Mouse (Mus musculus) neural tube, embryonic 13.5 days (tissue): ENCODE data around the gene 1810037I17Rik. TPM values are rescaled to one million over a fixed set of nuclear protein-coding genes. Genes with fewer than 3 reads are reported as not detected.

ENCODE experiments used
- ATAC-seq: fragments of 200-750 bp; cut with Nextera tagmentation; 2 replicates; pipeline ENCODE4 v1.8.0; 2017; ENCODE audit warnings: low read depth, mild to moderate bottlenecking, moderate TSS enrichment, moderate library complexity
- H3K27ac ChIP-seq: fragments of 300-500 bp; sonication (generic); replicated peaks from 2 replicates; pipeline ENCODE4 v1.5.1; 2015; ENCODE audit warnings: moderate library complexity, mild to moderate bottlenecking, inconsistent platforms
- H3K27me3 ChIP-seq: fragments of 300-500 bp; sonication (generic); 2 replicates; pipeline ENCODE4 v1.6.1; 2015; ENCODE audit warnings: mild to moderate bottlenecking, inconsistent platforms
- H3K36me3 ChIP-seq: fragments of 300-500 bp; sonication (generic); 2 replicates; pipeline ENCODE4 v1.6.1; 2015; ENCODE audit warnings: mild to moderate bottlenecking, inconsistent platforms
- H3K4me1 ChIP-seq: fragments of 300-500 bp; sonication (generic); replicated peaks from 2 replicates; pipeline ENCODE4 v1.6.1; 2015; ENCODE audit warnings: inconsistent platforms
- H3K4me2 ChIP-seq: fragments of 300-500 bp; sonication (generic); 2 replicates; pipeline ENCODE4 v1.6.1; 2015; ENCODE audit warnings: inconsistent platforms, mild to moderate bottlenecking, moderate library complexity
- H3K4me3 ChIP-seq: fragments of 300-500 bp; sonication (generic); 2 replicates; pipeline ENCODE4 v1.5.1; 2015; ENCODE audit warnings: mild to moderate bottlenecking, inconsistent platforms
- H3K9ac ChIP-seq: fragments of 300-500 bp; sonication (generic); 2 replicates; pipeline ENCODE4 v1.6.1; 2015; ENCODE audit warnings: moderate library complexity, mild to moderate bottlenecking, inconsistent platforms
- H3K9me3 ChIP-seq: fragments of 300-500 bp; sonication (generic); 2 replicates; pipeline ENCODE4 v1.6.1; 2016; ENCODE audit warnings: inconsistent platforms
- WGBS: fragments of 180-500 bp; shearing (Covaris S2); methylation state at CpG from one replicate; pipeline ENCODE4 v1.1.7; 2015; 5-methylcytosine and 5-hydroxymethylcytosine counted together
- polyA plus RNA-seq: library from polyadenylated mRNA; unstranded; fragments of >200 nt; fragmentation: Nextera tagmentation; extraction: Ambion mirVana; gene quantifications from 2 replicates; pipeline ENCODE4 v1.2.1, GENCODE M21; 2015

1810037I17Rik gene
- polyA plus RNA-seq, result 105 and 110 TPM in 2 replicates

DNA sequence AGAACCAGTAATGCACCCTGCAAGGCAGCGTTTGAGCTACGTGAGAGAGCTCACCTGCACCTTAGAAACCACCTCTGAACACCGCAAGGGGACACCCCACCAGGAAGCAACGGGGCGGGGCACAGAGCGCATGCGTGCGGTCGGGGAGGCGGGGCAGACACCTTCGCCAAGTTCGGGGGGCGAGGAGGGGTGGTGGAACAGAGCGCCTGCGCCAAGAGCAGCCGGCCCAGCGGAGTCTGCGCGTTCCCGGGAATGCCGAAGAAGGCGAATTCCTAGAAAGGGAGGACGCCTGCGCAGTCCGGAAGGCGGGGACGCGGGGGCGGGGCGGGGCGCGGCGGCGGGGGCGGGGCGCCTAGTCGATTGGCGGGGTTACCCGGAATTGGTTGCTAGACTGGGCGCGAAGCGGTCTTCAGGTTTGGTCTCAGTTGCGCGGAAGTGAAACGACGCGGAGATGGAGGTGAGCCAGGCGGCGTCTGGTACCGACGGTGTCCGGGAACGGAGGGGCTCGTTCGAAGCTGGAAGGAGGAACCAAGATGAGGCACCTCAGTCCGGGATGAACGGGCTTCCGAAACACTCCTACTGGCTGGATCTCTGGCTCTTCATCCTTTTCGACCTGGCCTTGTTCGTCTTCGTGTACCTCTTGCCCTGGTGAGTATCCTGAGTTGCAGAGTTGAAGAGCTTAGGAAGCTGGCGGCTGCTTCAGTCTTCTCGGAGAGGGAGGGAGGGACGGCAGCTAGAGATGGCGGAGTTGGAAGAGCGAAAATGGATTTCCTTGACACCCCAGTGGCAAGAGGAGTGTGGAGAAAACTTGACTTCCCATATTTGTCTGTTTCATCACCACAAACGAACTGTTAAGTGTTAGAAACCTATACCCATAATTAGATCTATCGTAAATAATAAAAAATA lies at the start of gene 1810037I17Rik:
TSS of gene 1810037I17Rik (plus strand) at position 195 of the 906 bp plus-strand sequence.
- peak within 1 kb of the TSS; percentile 64 for H3K4me2 ChIP-seq
- H3K27me3 ChIP-seq, result no peaks in the 10 kb centered on the region
- H3K9ac ChIP-seq, result peak within 1 kb of the TSS; percentile 73
- H3K27ac ChIP-seq, result peak within 1 kb of the TSS; percentile 84
- no peaks in the 10 kb centered on the region for H3K9me3 ChIP-seq
- H3K4me1 ChIP-seq, result peaks cover 18% of the 10 kb centered on the region
- H3K4me3 ChIP-seq, result peak within 1 kb of the TSS; percentile 60
- WGBS, result under 1% methylated on average over 68 of the region's 68 CpGs
- ATAC-seq, result peak; percentile 99
- no peaks in the 10 kb centered on the region for H3K36me3 ChIP-seq

DNA sequence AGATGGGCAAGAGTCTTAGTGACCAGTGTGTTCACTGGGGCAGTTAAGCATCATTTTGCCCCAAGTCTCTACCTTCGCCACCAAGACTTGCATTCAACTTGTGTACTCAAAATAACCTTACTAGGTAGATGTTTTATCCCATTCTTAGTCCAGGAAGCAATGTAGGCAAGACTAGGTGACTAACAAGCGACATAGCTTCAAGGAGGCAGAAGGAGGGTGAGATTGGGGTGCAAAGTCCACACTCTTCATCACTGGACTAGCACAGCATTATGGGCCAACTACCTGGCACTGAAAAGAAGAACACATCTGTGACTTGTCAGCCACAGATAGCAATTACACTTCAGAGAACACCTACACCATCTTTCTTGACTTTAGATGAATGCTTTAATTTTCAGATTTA lies 47.1 kb upstream of the 1810037I17Rik start:
- 83% methylated on average over 2 of the region's 2 CpGs for WGBS
- Histone ChIP-seq H3K9me3 (no peaks in the 10 kb centered on the region), H3K27me3 (no peaks in the 10 kb centered on the region), H3K36me3 (no peaks in the 10 kb centered on the region), H3K4me2 (no peak overlapping the region), H3K9ac (no peak overlapping the region), H3K4me1 (no peaks in the 10 kb centered on the region), H3K27ac (no peak overlapping the region), H3K4me3 (no peak overlapping the region)
- ATAC-seq, result no peak

DNA sequence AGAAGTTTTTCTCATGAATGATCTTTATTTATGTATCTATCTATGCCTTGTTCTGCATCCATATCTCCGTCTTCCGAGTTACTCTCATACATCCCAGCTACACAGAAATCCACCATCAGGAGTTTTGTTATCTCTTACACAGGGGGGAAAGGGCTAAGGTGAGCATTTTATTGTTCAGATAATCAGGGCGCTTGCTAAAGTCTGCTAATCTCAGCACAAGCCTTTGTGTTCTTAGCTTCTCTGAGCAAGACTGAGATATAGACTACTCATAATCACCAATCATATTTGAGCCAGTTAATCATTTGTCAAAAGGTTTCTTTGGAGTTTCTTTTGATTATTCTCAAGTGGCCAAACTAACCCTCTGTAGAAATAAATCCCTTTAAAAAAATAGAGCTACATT lies 46.5 kb upstream of the 1810037I17Rik start:
- no peak for ATAC-seq
- no peaks in the 10 kb centered on the region for H3K27me3 ChIP-seq
- no peaks in the 10 kb centered on the region for H3K4me1 ChIP-seq
- WGBS, result 92% methylated on average over 3 of the region's 3 CpGs
- no peak overlapping the region for H3K4me3 ChIP-seq
- H3K9ac ChIP-seq, result no peak overlapping the region
- no peak overlapping the region for H3K27ac ChIP-seq
- H3K36me3 ChIP-seq, result no peaks in the 10 kb centered on the region
- no peaks in the 10 kb centered on the region for H3K9me3 ChIP-seq
- H3K4me2 ChIP-seq, result no peak overlapping the region

DNA sequence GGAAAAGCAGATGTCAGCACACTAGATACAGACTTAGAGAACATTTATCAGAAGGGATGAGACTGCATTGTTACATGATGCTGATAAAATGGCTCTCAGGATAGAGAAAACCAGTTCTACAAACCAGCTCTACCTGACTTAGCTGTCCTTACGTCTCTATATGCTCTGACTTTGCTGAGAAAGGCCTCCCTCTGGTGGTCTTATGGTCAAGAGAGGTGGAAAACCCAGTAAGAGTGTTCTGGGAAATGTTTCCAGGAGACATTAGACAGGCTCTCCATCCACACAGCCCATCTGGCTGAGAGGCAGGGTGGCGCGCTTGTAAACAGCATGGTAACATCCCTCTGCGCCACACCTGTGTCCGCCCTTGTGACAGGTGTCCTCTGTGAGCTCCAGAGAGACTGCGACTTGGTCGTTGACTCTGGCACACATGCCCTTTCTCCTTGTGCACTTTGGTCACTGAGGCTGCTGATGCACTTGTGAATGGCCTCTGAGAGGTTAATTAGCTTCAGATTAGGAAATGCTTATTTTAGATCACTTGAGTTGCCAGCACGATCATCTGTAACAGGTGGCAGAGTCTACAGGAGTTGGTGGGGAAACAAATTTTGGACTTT lies 45.2 kb upstream of the 1810037I17Rik start:
- Histone ChIP-seq H3K9me3 (no peaks in the 10 kb centered on the region), H3K4me3 (no peak overlapping the region), H3K9ac (no peak overlapping the region), H3K27me3 (no peaks in the 10 kb centered on the region), H3K4me2 (no peak overlapping the region), H3K4me1 (no peaks in the 10 kb centered on the region), H3K36me3 (no peaks in the 10 kb centered on the region), H3K27ac (no peak overlapping the region)
- no peak for ATAC-seq
- 91% methylated on average over 8 of the region's 8 CpGs for WGBS

DNA sequence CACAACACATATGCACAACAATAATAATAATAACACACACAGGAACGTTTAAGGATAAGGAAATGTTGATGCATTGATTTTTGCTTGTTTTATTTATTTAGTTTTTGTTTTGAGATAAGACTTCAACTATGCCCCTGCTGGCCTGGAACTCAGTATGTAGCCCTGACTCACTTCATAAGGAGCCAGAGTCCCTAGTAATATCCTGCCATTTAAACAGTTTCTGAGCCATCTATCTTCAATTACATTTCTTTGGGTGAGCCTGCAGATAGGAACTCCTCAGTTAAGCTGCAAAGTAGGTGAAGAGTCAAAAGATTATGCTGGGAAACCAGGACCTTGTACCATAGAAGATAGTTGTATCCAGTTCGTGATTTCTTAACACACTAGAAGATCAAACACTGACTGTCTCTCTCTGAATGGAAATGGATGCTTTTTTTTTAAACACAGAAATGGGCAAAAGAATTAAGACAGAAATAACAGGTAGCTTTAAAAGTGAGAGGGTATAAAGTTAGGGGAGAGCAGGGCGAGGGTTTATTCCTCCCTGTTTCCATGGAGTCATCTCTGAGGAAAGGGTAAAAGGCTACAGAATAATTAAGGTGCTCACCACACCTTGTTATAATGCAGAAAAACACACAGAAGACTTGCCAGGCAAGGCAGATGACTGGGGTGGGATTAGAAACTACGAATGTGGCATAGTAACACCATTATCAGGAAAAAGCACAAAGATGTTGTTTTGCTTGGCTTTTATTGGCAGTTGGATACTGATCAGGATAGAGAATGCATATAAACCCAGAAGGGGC lies 36.3 kb upstream of the 1810037I17Rik start:
- ATAC-seq, result no peak

DNA sequence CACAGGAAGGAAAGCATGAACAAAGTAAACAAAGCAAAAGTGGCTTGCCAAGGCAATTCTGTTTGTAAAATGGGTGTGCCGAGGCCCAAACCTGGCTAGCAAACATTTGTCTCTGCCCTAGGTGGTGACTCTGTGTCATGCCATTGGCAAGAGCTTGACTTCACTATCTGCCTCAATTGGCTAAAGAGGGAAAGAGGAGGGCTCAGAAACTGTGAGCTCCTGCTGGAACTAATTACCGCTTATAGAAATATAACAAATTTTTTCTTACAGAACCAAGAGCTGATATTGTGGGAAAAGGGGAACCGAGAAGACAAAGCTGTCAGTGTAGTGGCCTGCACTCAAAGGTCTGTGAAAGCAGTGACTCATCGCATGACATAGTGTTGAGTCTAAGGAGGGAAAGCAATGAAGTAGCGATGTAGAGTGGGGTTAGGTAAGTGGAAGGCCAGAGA lies 35.6 kb upstream of the 1810037I17Rik start:
- Histone ChIP-seq H3K27ac (no peak overlapping the region), H3K36me3 (no peaks in the 10 kb centered on the region), H3K9me3 (no peaks in the 10 kb centered on the region), H3K4me3 (no peak overlapping the region), H3K4me2 (no peak overlapping the region), H3K4me1 (no peaks in the 10 kb centered on the region), H3K27me3 (no peaks in the 10 kb centered on the region), H3K9ac (no peak overlapping the region)
- no peak for ATAC-seq
- WGBS, result 87% methylated on average over 5 of the region's 5 CpGs

More for the DNA sequence above, 36.3 kb upstream of the 1810037I17Rik start:
- Histone ChIP-seq H3K27me3 (no peaks in the 10 kb centered on the region), H3K9me3 (no peaks in the 10 kb centered on the region), H3K4me1 (no peaks in the 10 kb centered on the region), H3K4me2 (no peak overlapping the region), H3K4me3 (no peak overlapping the region), H3K36me3 (no peaks in the 10 kb centered on the region), H3K27ac (no peak overlapping the region), H3K9ac (no peak overlapping the region)
- 79% methylated on average over 4 of the region's 4 CpGs for WGBS

DNA sequence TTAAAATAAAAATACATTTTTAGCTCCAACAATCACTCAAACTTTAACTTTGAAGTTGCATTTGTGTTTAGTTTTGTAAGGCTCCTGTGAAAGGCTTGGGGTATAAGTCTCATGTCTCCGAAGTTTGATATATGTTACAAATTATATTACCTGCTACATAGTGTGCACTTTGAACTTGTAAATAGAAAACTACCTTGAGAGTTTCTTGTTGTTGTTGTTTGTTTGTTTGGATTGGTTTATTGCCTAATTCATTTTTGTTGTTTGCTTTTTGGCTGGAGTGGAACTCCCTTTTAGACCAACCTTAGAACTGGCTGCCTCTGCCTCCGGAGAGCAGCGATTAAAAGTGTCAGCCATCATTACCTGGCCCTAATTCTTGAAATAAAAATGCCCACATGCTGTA lies 29.2 kb upstream of the 1810037I17Rik start, which contains the start of gene Fabp2:
TSS of gene Fabp2 (plus strand) at position 301 of the 400 bp plus-strand sequence.
- H3K4me2 ChIP-seq, result no peak within 1 kb of the TSS
- H3K9ac ChIP-seq, result no peak within 1 kb of the TSS
- no peaks in the 10 kb centered on the region for H3K27me3 ChIP-seq
- no peak within 1 kb of the TSS for H3K4me3 ChIP-seq
- no peak for ATAC-seq
- H3K4me1 ChIP-seq, result no peaks in the 10 kb centered on the region
- no peaks in the 10 kb centered on the region for H3K36me3 ChIP-seq
- H3K9me3 ChIP-seq, result no peaks in the 10 kb centered on the region
- H3K27ac ChIP-seq, result no peak within 1 kb of the TSS
- 91% methylated on average over 3 of the region's 3 CpGs for whole genome bisulfite sequencing

DNA sequence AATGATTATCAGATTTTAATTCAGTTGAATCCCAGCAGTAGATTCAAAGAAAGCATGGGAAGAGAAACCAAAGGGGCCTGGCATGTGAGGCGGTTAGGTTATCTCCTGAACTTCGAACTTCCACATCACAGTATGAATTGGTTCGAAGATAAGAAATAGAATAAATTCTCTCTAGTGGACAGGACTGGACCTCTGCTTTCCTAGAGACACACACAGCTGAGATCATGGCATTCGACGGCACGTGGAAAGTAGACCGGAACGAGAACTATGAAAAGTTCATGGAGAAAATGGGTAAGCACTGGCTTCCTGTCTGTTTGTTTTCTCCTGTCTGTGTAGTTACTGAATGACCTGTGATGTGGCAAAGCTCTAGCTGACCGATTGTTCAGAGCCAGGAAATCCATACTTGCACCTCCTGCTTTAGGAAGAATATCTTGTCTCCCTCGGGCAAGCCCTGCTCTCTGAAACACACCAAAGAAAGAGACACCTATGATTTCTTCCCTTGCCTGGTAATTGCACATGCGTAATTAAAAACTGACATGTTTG lies 28.7 kb upstream of the 1810037I17Rik start:
- no peaks in the 10 kb centered on the region for H3K4me1 ChIP-seq
- no peak overlapping the region for H3K27ac ChIP-seq
- H3K9me3 ChIP-seq, result no peaks in the 10 kb centered on the region
- WGBS, result 91% methylated on average over 11 of the region's 11 CpGs
- H3K4me2 ChIP-seq, result no peak overlapping the region
- H3K9ac ChIP-seq, result no peak overlapping the region
- no peak for ATAC-seq
- H3K27me3 ChIP-seq, result no peaks in the 10 kb centered on the region
- no peaks in the 10 kb centered on the region for H3K36me3 ChIP-seq
- no peak overlapping the region for H3K4me3 ChIP-seq

DNA sequence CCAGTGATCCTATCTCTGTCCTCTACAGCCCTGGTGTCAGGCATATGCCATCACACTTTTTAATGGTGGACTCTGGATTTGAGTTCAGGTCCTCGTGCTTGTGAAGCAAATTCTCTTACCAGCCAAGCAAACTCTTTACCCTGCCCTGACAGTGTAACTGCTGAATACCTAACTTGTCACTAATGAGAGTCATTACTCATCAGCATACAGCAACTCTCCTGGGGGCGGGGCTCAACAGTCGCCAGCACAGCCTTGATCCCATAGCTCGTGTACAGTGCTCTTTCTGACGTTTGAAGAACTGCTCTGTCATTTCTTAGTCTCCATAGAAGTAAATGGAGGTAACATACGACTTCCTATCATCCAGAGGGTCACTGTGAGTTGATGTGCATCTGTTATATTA lies 25.7 kb upstream of the 1810037I17Rik start:
- Histone ChIP-seq H3K4me1 (no peaks in the 10 kb centered on the region), H3K4me2 (no peak overlapping the region), H3K9ac (no peak overlapping the region), H3K9me3 (no peaks in the 10 kb centered on the region), H3K4me3 (no peak overlapping the region), H3K36me3 (no peaks in the 10 kb centered on the region), H3K27ac (no peak overlapping the region), H3K27me3 (no peaks in the 10 kb centered on the region)
- ATAC-seq, result no peak
- WGBS, result 57% methylated on average over 6 of the region's 6 CpGs

DNA sequence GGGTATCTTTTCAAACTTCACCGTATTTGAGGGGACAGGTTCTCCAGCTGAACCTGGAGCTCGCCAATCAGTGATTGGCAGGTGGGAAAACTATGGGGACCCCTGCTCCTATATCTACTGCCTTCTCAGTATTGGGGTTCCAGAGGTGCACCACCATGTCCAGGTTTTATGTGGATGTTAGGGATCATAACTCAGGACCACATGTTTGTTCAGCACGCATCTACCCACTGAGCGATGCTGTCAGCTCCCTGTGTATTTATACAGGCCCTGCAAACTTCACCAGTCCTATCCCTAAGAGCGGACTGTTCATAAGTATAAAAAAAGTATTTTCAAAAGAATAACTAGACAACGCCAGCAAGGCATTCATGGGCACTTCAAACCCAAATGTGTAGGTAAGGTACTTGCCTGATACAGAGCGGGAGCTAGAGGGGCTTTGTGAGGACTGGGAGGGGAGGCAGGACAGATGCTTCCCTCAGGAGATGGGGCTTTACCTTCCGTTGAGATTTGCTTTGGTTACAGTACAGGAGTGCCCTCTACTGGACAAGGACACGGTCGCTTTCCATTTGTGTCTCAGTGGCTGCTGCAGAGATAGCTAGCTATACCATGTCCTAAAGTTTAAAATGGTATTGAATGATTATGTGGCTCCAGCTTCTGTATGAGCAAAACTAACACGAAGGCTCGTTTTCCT lies 20.1 kb upstream of the 1810037I17Rik start:
- H3K9ac ChIP-seq, result no peak overlapping the region
- H3K27ac ChIP-seq, result no peak overlapping the region
- ATAC-seq, result peak; percentile 81; the same call in 1 of the 2 replicates
- WGBS, result 44% methylated on average over 12 of the region's 12 CpGs
- H3K4me1 ChIP-seq, result no peaks in the 10 kb centered on the region
- no peaks in the 10 kb centered on the region for H3K36me3 ChIP-seq
- no peak overlapping the region for H3K4me3 ChIP-seq
- H3K4me2 ChIP-seq, result no peak overlapping the region
- no peaks in the 10 kb centered on the region for H3K9me3 ChIP-seq
- no peaks in the 10 kb centered on the region for H3K27me3 ChIP-seq

DNA sequence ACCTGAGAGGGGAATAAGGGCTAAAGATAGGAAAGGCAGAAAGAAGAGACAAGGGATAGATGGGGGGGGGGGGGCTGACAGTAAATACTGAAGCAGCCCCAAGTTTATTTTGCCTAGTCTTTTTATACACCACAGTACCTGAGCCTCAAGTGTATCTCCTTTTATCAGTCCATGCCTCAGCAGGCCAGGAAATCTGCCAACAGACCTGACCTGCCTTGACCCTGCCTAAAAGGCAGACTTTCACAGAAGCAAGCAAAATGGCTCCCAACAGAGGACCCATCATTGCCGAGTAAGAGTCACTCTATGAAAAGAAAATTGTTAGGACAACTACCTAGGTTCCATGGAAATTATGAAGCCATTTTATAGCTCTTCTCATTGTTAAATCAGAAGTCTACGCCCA lies 16.2 kb upstream of the 1810037I17Rik start:
- H3K4me2 ChIP-seq, result no peak overlapping the region
- no peaks in the 10 kb centered on the region for H3K27me3 ChIP-seq
- no peak overlapping the region for H3K9ac ChIP-seq
- no peak overlapping the region for H3K4me3 ChIP-seq
- H3K36me3 ChIP-seq, result no peaks in the 10 kb centered on the region
- 0 out of 2 replicates have a peak, but pooled peaks cover 4% of the 10 kb centered on the region for H3K9me3 ChIP-seq
- WGBS, result 84% methylated on average over 2 of the region's 2 CpGs
- no peaks in the 10 kb centered on the region for H3K4me1 ChIP-seq
- no peak overlapping the region for H3K27ac ChIP-seq
- ATAC-seq, result no peak
